Mouse (Mus musculus) effector memory CD4-positive, alpha-beta T cell, adult 5 months (primary cell): Measurements from ENCODE around the gene Mup8. TPM values are rescaled to one million over a fixed set of nuclear protein-coding genes. Genes with fewer than 3 reads are reported as not detected.

Source experiments
- polyA plus RNA-seq: library from polyadenylated mRNA; unstranded; fragments of 100-300 nt; shearing (Covaris generic); gene quantifications from one replicate; pipeline ENCODE4 v1.2.1, GENCODE M21; 2017

Mup8 gene
- not detected for polyA plus RNA-seq

DNA sequence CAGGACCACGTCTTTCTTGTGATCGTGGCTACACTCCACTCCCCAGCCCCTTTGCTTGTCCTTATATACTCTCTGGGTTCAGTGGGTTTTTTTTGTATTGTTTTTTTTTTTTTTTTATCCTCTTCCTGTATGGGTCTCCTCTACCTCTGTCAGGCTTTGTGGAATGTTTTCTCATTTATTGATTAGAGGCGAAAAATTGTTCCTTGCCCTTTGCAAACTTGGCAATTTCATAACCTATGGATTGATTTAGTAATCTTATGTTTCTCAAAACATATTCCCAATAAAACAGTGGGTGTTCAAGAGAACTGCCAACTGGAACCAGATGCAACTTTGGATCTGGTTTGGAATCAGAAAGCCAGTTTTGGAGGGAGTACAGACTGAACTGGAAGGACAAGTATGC lies at the start of gene Mup8:
Gene Mup8, minus strand, starts transcription at position 101 of the 400 bp plus-strand sequence.

Other genes starting within 250 kb of the Mup8 start
- not detected for gene Mup7, start 152.1 kb downstream of the Mup8 start, polyA plus RNA-seq
- gene Mup2, start 68.3 kb downstream of the Mup8 start, polyA plus RNA-seq, result not detected
- not detected for gene Mup9, start 199.4 kb upstream of the Mup8 start, polyA plus RNA-seq